Mouse (Mus musculus) bone marrow macrophage, adult 2 months (primary cell): ENCODE measurements around the gene Irgq. TPM values are rescaled to one million over a fixed set of nuclear protein-coding genes. Genes with fewer than 3 reads are reported as not detected.

Experiments used
- H3K27ac ChIP-seq: 2 replicates; pipeline ENCODE4 v1.5.1; 2012; ENCODE audit warnings: low read depth, low read length; ENCODE audit not compliant: insufficient read depth
- H3K4me1 ChIP-seq: 2 replicates; pipeline ENCODE4 v1.6.1; 2012; ENCODE audit warnings: low read length; ENCODE audit not compliant: control insufficient read depth, insufficient read depth
- H3K4me3 ChIP-seq: 2 replicates; pipeline ENCODE4 v1.5.1; 2012; ENCODE audit warnings: mild to moderate bottlenecking, low read length, moderate library complexity; ENCODE audit not compliant: insufficient read depth
- CTCF ChIP-seq: IDR thresholded peaks from 2 replicates; pipeline ENCODE4 v1.5.1; 2012; ENCODE audit warnings: low read depth, mild to moderate bottlenecking, low read length, moderate library complexity
- POLR2A ChIP-seq: IDR thresholded peaks from 2 replicates; pipeline ENCODE4 v1.6.1; 2012; ENCODE audit warnings: mild to moderate bottlenecking, low read depth, low read length, borderline replicate concordance
- polyA plus RNA-seq: library from polyadenylated mRNA; stranded (reverse); fragments of >200 nt; gene quantifications from 2 replicates; pipeline ENCODE4 v1.2.4, GENCODE M21; 2012; ENCODE audit not compliant: missing spikeins, insufficient read depth, insufficient read length

Gene Irgq
- polyA plus RNA-seq, 1 experiment: 8.5 TPM

GRCm38 (mm10) chr7:24528861-24529260 lies 1.6 kb upstream of the Irgq start:
- TF ChIP-seq POLR2A (no peak), CTCF (no peak)
- Histone ChIP-seq H3K4me1 (peaks cover 6% of the 10 kb centered on the region), H3K4me3 (no peak overlapping the region)

GRCm38 (mm10) chr7:24529580-24529979 lies 909 bp upstream of the Irgq start:
- TF ChIP-seq POLR2A (no peak), CTCF (no peak)
- peaks cover 6% of the 10 kb centered on the region for H3K4me1 ChIP-seq
- H3K4me3 ChIP-seq: peak overlapping the region; percentile 79
- no peak overlapping the region for H3K27ac ChIP-seq

More at GRCm38 (mm10) chr7:24528861-24529260, 1.6 kb upstream of the Irgq start:
- no peak overlapping the region for H3K27ac ChIP-seq

GRCm38 (mm10) chr7:24531211-24531971 lies 902 bp downstream of the Irgq start:
- H3K4me3 ChIP-seq: peak overlapping the region; percentile 75
- peaks cover 6% of the 10 kb centered on the region for H3K4me1 ChIP-seq
- H3K27ac ChIP-seq: peak overlapping the region; percentile 36; the same call in 1 of the 2 replicates
- TF ChIP-seq POLR2A (no peak), CTCF (peak; percentile 69)

GRCm38 (mm10) chr7:24533031-24533571 lies 2.6 kb downstream of the Irgq start:
- Histone ChIP-seq H3K4me3 (no peak overlapping the region), H3K27ac (no peak overlapping the region), H3K4me1 (peaks cover 6% of the 10 kb centered on the region)
- TF ChIP-seq POLR2A: no peak
- no peak for TF ChIP-seq CTCF

- Histone ChIP-seq H3K27ac (no peak overlapping the region), H3K4me1 (peaks cover 11% of the 10 kb centered on the region), H3K4me3 (no peak overlapping the region)
- no peak for TF ChIP-seq POLR2A
- TF ChIP-seq CTCF: no peak
Measured at GRCm38 (mm10) chr7:24533806-24534205, 3.3 kb downstream of the Irgq start.

GRCm38 (mm10) chr7:24534301-24534700 lies 3.8 kb downstream of the Irgq start:
- peaks cover 8% of the 10 kb centered on the region for H3K4me1 ChIP-seq
- no peak overlapping the region for H3K4me3 ChIP-seq
- no peak for TF ChIP-seq POLR2A
- TF ChIP-seq CTCF: no peak
- no peak overlapping the region for H3K27ac ChIP-seq

GRCm38 (mm10) chr7:24537081-24537480 lies 6.6 kb downstream of the Irgq start:
- H3K4me3 ChIP-seq: no peak overlapping the region
- TF ChIP-seq CTCF: no peak
- no peak for TF ChIP-seq POLR2A
- H3K4me1 ChIP-seq: peaks cover 5% of the 10 kb centered on the region
- no peak overlapping the region for H3K27ac ChIP-seq

- Histone ChIP-seq H3K27ac (no peak overlapping the region), H3K4me1 (peaks cover 5% of the 10 kb centered on the region), H3K4me3 (no peak overlapping the region)
- no peak for TF ChIP-seq POLR2A
- no peak for TF ChIP-seq CTCF
Measured at GRCm38 (mm10) chr7:24537591-24537990, 7.1 kb downstream of the Irgq start.

- no peak overlapping the region for H3K4me3 ChIP-seq
- peaks cover 5% of the 10 kb centered on the region for H3K4me1 ChIP-seq
Measured at GRCm38 (mm10) chr7:24538154-24538553, 7.7 kb downstream of the Irgq start.

GRCm38 (mm10) chr7:24538701-24539100 lies 8.2 kb downstream of the Irgq start:
- peaks cover 5% of the 10 kb centered on the region for H3K4me1 ChIP-seq
- H3K27ac ChIP-seq: no peak overlapping the region
- H3K4me3 ChIP-seq: no peak overlapping the region
- no peak for TF ChIP-seq CTCF

More at GRCm38 (mm10) chr7:24538154-24538553, 7.7 kb downstream of the Irgq start:
- no peak overlapping the region for H3K27ac ChIP-seq
- TF ChIP-seq CTCF: 0 out of 2 replicates have a peak, but pooled peaks have one; percentile 19
- no peak for TF ChIP-seq POLR2A
